Mouse (Mus musculus) gastrocnemius, postnatal 14 days (tissue): ENCODE results near the gene Flt4. TPM values are rescaled to one million over a fixed set of nuclear protein-coding genes. Genes with fewer than 3 reads are reported as not detected.

ENCODE experiments used
- DNase-seq: peaks from one replicate; pipeline ENCODE4 v3.0.0; 2021; ENCODE audit warnings: mixed read lengths
- intact Hi-C: fragments of 180-260 bp; cut with DNase I; formaldehyde crosslinking; loops from one replicate; pipeline ENCODE4 v1.15.1; 2025; ENCODE audit warnings: low total_unique reads
- total RNA-seq, 2 experiments: library from RNA; stranded (reverse); gene quantifications; 2 replicates each; pipeline ENCODE4 v1.2.3; 2021

Flt4 gene
- total RNA-seq, 2 experiments from 2014 or later, result 4.0 to 4.3 TPM

DNA sequence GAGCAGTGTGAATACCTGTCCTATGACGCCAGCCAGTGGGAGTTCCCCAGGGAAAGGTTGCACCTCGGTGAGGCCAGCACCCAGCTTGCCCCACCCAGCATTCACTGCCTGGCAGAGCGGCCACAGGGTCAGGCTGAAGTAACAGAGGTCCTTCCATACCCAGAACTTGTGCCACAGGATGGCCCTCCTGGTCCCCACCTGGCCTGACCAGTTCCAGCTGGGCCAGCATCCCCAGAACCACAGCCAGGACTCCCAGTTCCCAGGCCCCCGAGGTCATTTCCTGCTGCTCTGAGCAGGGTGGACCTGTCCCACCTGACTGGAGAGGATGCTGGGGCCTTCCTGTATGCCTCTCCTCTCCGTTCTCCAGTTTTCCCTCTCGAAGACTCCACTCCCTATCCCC is 26.6 kb downstream of the Flt4 start:
- intact Hi-C loops, result no loop called here
- DNase-seq, result no peak

GRCm38 (mm10) chr11:49636449-49636848 is 27.4 kb downstream of the Flt4 start:
- no peak for DNase-seq
- intact Hi-C loops, result no loop called here

DNA sequence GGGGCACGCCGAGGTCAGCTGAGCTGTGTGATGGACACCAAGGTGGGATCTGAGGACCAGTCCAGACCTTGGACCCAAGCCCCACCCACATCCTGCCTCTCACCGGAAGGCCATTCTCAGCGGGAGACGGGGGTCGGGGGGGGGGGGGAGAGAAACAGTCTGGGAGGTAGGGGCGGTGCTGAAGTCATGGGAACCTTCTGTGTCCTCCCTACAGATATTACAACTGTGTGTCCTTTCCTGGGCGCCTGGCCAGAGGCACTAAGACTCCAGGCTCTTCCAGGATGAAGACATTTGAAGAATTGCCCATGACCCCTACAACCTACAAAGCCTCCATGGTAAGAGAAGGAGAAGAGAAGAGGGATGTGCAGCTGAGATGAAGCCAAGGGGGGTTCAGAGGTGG is 36.6 kb downstream of the Flt4 start:
- no peak for DNase-seq
- intact Hi-C loops, result no loop called here

- intact Hi-C loops, result loop anchor here (5.0 kb wide), 1 partner anchor 217 kb away; no protein-coding TSS in a partner anchor
- no peak for DNase-seq
Measured at GRCm38 (mm10) chr11:49650113-49650993, 41.3 kb downstream of the Flt4 start.

- DNase-seq, result no peak
- intact Hi-C loops, result loop anchor here (5.0 kb wide), 1 partner anchor 216 kb away; no protein-coding TSS in a partner anchor
Measured at GRCm38 (mm10) chr11:49650994-49651761, 42.1 kb downstream of the Flt4 start.

- DNase-seq, result no peak
- intact Hi-C loops, result loop anchor here (5.0 kb wide), 1 partner anchor 215 kb away; no protein-coding TSS in a partner anchor
Measured at GRCm38 (mm10) chr11:49651762-49652322, 42.8 kb downstream of the Flt4 start.

- intact Hi-C loops, result loop anchor here (5.0 kb wide), 1 partner anchor 215 kb away; no protein-coding TSS in a partner anchor
- DNase-seq, result peak; percentile 81
Measured at GRCm38 (mm10) chr11:49652401-49653078, 43.5 kb downstream of the Flt4 start.

DNA sequence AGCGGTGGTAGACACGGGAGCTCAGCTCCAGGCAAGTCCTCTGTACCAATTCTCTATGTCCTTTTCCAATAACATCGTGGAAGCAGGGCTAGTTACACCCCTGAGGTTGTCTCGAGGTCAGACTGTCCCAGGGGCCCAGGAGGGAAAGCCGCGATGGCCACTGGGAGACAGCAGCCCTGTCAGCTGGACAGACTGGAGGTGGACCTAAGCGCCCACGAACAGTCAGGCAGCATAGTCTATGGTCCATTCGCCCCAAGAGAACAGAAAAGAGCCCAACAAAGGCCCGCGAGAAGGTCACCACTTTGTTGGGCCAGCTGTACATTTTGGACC is 44.0 kb downstream of the Flt4 start:
- no peak for DNase-seq
- intact Hi-C loops, result loop anchor here (5.0 kb wide), 1 partner anchor 214 kb away; no protein-coding TSS in a partner anchor

DNA sequence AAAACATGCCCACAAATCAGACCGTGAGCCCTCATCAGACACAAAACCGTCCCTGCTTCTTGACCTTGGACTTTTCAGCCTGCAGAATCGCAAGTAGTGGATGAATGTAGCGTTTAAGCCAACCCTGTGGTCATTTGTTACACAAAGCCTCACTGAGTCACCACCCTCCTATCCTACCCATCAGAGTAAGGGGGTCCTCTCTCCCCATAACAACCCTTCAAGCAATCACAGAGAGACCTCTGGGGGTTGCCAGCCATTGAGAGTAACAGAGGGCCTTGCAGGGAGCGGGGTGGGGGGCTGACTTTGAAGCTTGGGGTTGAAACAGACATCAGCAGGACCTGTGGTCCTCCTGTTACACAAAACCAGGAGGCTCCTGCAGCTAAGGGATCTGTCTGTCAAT is 45.6 kb downstream of the Flt4 start:
- intact Hi-C loops, result loop anchor here (5.0 kb wide), 1 partner anchor 213 kb away; no protein-coding TSS in a partner anchor

DNA sequence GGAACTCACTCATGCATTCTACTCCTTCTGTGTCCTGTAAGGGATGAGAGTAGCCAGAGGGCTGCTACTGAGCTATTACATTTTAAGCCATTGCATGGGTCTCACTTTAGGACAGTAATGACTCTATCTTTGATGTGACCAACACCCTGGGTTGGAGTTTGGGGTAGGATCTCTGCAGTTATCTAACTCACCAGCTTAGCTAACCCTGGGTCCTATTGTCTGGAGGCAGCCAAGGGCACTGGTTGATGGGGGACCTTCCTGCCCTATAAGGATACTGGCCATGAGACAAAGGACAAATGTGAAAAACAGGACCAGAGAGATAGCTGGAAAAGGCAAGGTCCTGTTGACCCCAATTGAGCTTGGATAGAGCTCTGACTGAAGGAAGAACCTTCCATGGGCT is 46.4 kb downstream of the Flt4 start:
- intact Hi-C loops, result no loop called here
- no peak for DNase-seq

More for the DNA sequence above, 45.6 kb downstream of the Flt4 start:
- DNase-seq, result no peak

- intact Hi-C loops, result no loop called here
- no peak for DNase-seq
Measured at GRCm38 (mm10) chr11:49658065-49658464, 49.0 kb downstream of the Flt4 start.

DNA sequence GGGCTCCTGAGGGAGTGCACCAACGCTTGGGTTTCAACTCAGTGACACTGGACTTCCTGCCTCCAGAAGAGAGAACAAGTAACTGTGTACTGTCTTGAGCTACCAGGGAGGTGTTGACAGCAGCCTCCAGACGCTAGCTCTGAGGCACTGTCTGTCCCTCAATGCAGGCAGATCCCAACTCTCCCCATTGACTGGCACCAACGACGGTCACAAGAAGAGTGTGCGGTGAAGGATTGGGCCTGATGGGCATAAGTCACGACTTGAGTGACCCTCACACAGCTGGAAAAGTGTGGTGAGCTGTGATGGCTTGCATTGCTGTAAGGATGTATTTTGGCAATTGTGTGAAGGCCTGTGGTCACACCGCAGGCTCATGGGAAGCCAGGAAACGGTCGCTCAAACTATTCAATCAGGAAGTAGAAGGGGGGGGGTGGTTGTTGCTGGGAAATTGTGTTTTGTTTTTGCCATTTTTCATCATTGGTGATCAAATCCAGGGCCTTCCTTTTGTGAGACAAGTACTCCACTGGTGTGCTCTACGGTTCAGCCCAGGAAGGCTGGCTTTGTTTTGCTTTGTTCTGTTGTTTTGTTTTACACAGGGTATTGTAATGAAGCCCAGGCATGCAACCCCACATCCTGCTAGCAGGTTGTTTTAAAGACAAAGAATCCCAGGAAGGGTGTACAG is 49.9 kb downstream of the Flt4 start:
- intact Hi-C loops, result no loop called here

DNA sequence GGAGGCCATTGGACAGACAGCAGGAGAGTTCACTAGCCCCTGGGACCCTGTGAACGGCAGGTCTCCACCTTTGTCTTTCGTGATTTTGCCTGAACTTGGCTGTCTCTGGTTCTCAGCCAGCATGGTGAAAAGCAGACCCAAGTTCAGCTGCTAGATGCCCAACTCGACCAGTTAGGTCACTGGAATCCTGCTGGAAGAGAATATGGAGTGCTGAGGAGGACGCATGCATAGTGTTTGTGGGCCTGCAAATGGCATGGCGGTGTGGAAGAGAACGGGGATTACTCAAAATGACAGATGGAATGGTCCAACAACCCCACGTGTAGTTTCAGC is 50.4 kb downstream of the Flt4 start:
- intact Hi-C loops, result no loop called here

More for the DNA sequence above, 49.9 kb downstream of the Flt4 start:
- no peak for DNase-seq

DNA sequence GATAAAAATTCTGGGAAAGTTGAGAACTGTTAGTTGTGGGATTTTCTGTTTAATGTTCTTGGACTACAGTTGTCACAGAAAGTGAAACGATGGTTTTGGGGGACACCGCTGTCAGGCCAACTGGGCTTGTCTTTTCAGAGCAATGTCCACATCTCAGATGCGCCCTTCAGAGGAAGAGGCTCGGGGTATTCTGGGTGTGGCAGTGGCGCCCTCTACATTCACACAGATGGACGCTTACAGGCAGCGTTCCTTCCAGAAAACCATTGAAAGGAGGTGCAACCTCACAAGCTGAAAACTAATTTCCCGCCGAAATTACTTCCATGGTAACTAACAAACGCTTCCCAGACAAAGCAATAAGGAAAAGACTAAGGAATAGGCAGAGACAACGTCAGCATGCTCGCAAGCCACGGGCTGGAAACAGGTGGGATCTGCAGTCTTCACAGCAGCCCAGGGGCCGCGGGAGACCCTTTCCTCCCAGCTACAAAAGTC is 53.3 kb downstream of the Flt4 start:
- no peak for DNase-seq
- intact Hi-C loops, result no loop called here

More for the DNA sequence above, 50.4 kb downstream of the Flt4 start:
- DNase-seq, result no peak

DNA sequence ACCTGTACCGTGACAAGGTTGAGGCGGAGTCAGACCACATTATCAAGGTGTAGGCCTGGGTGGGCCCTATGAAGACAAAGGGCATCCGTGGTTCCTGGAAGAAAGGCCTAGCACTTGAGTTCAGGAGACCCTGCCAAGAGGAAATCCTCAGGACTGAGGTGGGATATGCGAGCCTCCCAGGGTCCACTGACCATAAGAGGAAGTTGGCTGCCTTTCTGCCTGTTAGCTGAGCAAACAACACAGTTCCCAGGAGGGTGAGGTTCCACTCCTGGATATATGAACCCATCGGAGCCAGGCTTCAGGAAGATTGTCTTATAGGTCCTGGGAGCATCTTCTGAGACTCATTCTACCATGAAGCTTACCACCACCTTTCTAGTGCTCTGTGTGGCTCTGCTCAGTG is 54.2 kb downstream of the Flt4 start, which contains the start of gene Scgb3a1:
Scgb3a1 (plus strand) TSS at position 301 of the 400 bp plus-strand sequence.
- intact Hi-C loops, result no loop called here
- DNase-seq, result no peak

- no peak for DNase-seq
- intact Hi-C loops, result no loop called here
Measured at GRCm38 (mm10) chr11:49664262-49665140, 55.4 kb downstream of the Flt4 start.

DNA sequence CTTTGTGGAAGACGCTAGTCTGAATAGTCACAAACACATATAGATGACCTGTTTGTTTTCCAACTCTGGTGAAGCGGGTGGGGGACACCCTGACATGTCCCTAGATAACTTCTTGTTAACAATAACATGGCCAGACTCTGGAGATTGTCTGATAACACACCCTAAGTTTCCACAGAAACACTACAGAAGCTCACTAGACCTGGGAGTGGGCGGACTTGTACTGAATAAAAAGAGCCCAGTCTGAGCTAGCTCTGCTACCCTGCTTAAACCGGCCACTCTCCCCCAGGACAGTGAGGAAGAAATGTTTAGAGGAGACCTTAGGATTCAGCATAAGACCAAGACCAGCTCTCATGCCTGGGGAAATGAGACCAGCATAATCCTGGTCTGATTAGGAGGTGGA is 56.4 kb downstream of the Flt4 start:
- intact Hi-C loops, result no loop called here

GRCm38 (mm10) chr11:49673433-49673832 is 64.4 kb downstream of the Flt4 start:
- intact Hi-C loops, result no loop called here
- DNase-seq, result no peak

More for the DNA sequence above, 56.4 kb downstream of the Flt4 start:
- DNase-seq, result no peak
